Mouse (Mus musculus): Measurements from ENCODE around the gene Grip1. TPM values are rescaled to one million over a fixed set of nuclear protein-coding genes. Genes with fewer than 3 reads are reported as not detected.
"Not testable (repeated sequence)": the region's sequence is repeated elsewhere in the genome, so short reads cannot be mapped to it uniquely, and the experiment has no call there.

Grip1 gene
- polyA plus RNA-seq, 1 experiment: 5.0 TPM

DNA sequence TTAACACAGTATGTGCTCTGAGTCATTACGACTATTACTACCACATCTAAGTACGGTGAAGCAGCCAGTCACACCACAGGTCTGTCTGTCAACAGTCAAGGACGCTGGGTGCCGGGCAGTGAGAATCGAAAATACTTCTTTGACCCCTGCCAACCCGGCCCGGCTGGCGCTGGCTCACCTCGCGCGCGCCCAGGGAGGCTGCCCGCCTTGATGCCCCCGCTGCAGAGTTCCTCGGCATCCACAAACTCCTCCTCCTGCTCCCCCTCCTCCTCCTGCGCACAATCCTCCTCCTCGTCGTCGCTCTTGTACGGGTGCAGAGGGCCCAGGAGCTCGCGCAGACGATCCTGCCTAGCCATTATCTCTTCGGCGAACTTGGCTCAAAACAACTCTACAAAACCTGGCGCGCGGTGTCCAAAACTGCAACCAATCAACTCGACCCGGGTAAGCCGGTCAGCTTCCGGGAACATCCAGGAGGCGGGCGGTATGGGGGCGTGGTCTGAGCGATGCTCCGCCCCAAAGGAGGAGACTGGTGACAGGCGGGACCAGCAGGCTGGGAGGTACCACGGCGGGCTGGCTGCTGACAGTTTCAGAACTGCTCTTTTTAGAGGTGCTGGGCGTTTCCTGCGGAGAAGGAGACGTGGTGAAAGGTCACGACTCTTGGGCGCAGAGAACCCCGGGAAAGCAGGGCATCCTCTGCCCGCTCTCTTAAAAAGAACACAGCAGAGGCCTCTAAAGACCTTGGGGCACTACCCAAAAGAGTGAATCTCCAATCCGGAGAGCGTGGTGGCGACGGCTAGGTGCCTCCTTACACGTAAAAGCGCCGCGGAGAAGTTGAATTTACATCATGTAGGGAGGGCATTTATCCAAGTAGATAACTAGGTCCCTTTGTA, 659.1 kb downstream of the Grip1 start, which contains the start of gene Helb:
Gene Helb (minus strand): TSS at position 481 of the 890 bp plus-strand sequence.
- under 1% methylated on average over 55 of the region's 55 CpGs for WGBS
- Histone ChIP-seq H3K4me3 (replicated peaks; ENCODE audit: insufficient read depth, low read depth, low read length) (peak within 1 kb of the TSS; percentile 97), H3K27me3 (ENCODE audit: control insufficient read depth, insufficient read depth, low read length) (no peaks in the 10 kb centered on the region), H3K27ac (ENCODE audit: insufficient read depth, low read length) (0 out of 2 replicates have a peak within 1 kb of the TSS, but pooled peaks have one; percentile 8), H3K4me1 (ENCODE audit: control insufficient read depth, insufficient read depth, low read length) (no peaks in the 10 kb centered on the region)
- TF ChIP-seq CTCF (IDR thresholded peaks at IDR 0.05; ENCODE audit: borderline replicate concordance, insufficient read depth, low read depth, low read length) (no peak), POLR2A (IDR thresholded peaks at IDR 0.05; ENCODE audit: borderline replicate concordance, insufficient read depth, low read length) (no peak)
- DNase-seq: peak; percentile 93 to 96

DNA sequence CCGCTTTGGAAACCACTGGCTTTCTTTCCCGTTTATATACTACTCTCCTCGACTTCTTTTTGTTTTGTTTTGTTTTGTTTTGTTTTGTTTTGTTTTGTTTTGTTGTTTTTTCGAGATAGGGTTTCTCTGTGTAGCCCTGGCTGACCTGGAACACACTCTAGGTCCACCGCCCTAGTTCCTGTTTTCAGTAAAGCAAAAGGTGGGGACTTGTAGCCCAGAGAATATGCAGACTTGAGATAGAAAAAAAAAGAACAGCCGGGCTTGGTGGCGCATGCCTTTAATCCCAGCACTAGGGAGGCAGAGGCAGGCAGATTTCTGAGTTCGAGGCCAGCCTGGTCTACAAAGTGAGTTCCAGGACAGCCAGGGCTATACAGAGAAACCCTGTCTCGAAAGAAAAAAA, 659.9 kb downstream of the Grip1 start:
- not testable (repeated sequence) for H3K27ac ChIP-seq (ENCODE audit: insufficient read depth, low read length); H3K4me1 ChIP-seq (ENCODE audit: control insufficient read depth, insufficient read depth, low read length)
- WGBS: 65% methylated on average over 9 of the region's 9 CpGs

DNA sequence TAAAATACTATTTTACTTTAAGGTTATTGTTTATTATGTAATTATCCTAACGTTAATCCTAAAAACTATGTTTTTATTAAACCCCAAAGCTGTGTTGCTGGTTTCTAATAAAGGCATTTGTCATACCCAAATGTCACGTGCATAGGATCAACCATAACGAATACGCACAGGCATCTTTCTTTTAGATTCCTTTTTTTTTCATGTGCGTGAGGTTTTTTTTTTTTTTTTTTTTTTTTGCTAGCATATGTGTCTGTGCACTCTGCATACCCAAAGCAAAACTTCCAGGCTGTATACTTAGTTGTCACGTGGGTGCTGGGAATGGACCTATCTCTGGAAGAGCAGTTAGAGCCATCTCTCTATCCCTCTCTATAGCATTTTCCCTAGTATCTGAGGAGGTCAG, 660.4 kb downstream of the Grip1 start:
- no peak for DNase-seq

More for the DNA sequence above, 659.9 kb downstream of the Grip1 start:
- H3K27me3 ChIP-seq (ENCODE audit: control insufficient read depth, insufficient read depth, low read length); DNase-seq; H3K4me3 ChIP-seq (replicated peaks; ENCODE audit: insufficient read depth, low read depth, low read length): not testable (repeated sequence)

DNA sequence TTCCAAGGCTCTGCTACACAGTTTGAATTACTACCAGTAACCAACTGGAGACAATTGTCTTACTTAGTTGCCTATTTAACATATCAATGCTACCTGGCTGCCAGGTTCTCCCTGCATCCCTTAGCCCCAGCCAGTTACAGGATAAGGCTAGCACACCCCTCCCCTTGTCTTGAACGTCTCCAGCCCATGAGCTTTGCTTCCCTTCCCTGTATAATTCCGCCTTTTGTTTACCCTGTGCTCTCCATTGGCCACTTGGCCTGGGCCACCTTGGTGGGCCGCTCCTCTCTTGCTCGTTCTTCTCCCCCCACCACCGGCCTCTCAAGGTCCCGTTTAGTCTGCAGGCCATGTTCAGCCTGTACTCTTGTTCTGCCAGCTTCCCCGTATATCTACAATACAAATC, 660.9 kb downstream of the Grip1 start:
- H3K4me1 ChIP-seq (ENCODE audit: control insufficient read depth, insufficient read depth, low read length): no peaks in the 10 kb centered on the region
- H3K4me3 ChIP-seq (replicated peaks; ENCODE audit: insufficient read depth, low read depth, low read length): no peak overlapping the region
- TF ChIP-seq CTCF (IDR thresholded peaks at IDR 0.05; ENCODE audit: borderline replicate concordance, insufficient read depth, low read depth, low read length) (no peak), POLR2A (IDR thresholded peaks at IDR 0.05; ENCODE audit: borderline replicate concordance, insufficient read depth, low read length) (no peak)
- H3K27me3 ChIP-seq (ENCODE audit: control insufficient read depth, insufficient read depth, low read length): no peaks in the 10 kb centered on the region
- WGBS: 67% methylated on average over 7 of the region's 7 CpGs
- DNase-seq: no peak
- no peak overlapping the region for H3K27ac ChIP-seq (ENCODE audit: insufficient read depth, low read length)

More for the DNA sequence above, 660.4 kb downstream of the Grip1 start:
- Histone ChIP-seq H3K4me1 (ENCODE audit: control insufficient read depth, insufficient read depth, low read length) (no peaks in the 10 kb centered on the region), H3K4me3 (replicated peaks; ENCODE audit: insufficient read depth, low read depth, low read length) (no peak overlapping the region), H3K27ac (ENCODE audit: insufficient read depth, low read length) (no peak overlapping the region), H3K27me3 (ENCODE audit: control insufficient read depth, insufficient read depth, low read length) (no peaks in the 10 kb centered on the region)
- 81% methylated on average over 6 of the region's 6 CpGs for WGBS
- no peak for TF ChIP-seq CTCF (IDR thresholded peaks at IDR 0.05; ENCODE audit: borderline replicate concordance, insufficient read depth, low read depth, low read length)
- TF ChIP-seq POLR2A (IDR thresholded peaks at IDR 0.05; ENCODE audit: borderline replicate concordance, insufficient read depth, low read length): no peak

DNA sequence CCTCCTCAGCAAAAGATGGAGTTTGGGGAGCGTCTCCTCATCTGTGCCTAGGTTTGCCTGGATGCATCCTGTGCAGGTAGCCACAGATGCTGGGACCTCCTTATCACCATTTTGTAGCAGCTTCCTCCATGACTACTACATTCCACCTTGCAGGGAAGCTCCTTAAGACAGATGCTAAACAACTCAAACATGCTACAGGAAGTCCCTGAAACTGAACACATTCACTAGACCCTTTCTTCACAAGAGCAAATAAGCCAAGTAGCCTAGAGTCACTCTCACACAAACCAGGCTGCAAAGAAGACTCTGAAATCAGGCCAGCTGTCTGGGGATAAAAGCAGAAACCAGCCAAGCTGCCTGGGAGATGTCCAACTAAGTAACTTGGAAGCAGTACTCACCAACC, 661.6 kb downstream of the Grip1 start:
- WGBS: 97% methylated on average over 1 of the region's 1 CpGs
- Histone ChIP-seq H3K27ac (ENCODE audit: insufficient read depth, low read length) (no peak overlapping the region), H3K4me3 (replicated peaks; ENCODE audit: insufficient read depth, low read depth, low read length) (no peak overlapping the region), H3K27me3 (ENCODE audit: control insufficient read depth, insufficient read depth, low read length) (no peaks in the 10 kb centered on the region), H3K4me1 (ENCODE audit: control insufficient read depth, insufficient read depth, low read length) (no peaks in the 10 kb centered on the region)
- DNase-seq: no peak
- no peak for TF ChIP-seq CTCF (IDR thresholded peaks at IDR 0.05; ENCODE audit: borderline replicate concordance, insufficient read depth, low read depth, low read length)
- no peak for TF ChIP-seq POLR2A (IDR thresholded peaks at IDR 0.05; ENCODE audit: borderline replicate concordance, insufficient read depth, low read length)

DNA sequence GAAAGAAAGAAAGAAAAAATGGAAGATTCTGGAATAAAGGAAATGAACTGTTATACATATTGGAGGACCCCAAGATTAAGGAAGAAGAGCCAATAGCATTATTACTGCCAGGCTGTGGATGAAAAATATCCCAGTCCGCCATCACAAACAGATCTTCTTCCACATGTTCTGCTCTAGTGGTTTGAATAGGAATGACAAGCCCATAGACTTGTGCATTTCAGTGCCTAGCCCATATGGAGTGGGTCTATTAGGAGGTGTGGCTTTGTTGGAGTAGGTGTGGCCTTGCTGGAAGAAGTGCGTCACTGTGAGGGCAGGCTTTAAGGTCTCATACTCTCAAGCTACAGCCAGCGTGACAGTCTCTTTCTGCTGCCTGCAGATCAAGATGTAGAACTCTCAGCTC, 670.1 kb downstream of the Grip1 start:
- 89% methylated on average over 3 of the region's 3 CpGs for WGBS
- DNase-seq: no peak
- Histone ChIP-seq H3K27me3 (ENCODE audit: control insufficient read depth, insufficient read depth, low read length) (no peaks in the 10 kb centered on the region), H3K27ac (ENCODE audit: insufficient read depth, low read length) (no peak overlapping the region), H3K4me3 (replicated peaks; ENCODE audit: insufficient read depth, low read depth, low read length) (no peak overlapping the region), H3K4me1 (ENCODE audit: control insufficient read depth, insufficient read depth, low read length) (no peaks in the 10 kb centered on the region)
- no peak for TF ChIP-seq CTCF (IDR thresholded peaks at IDR 0.05; ENCODE audit: borderline replicate concordance, insufficient read depth, low read depth, low read length)
- no peak for TF ChIP-seq POLR2A (IDR thresholded peaks at IDR 0.05; ENCODE audit: borderline replicate concordance, insufficient read depth, low read length)

DNA sequence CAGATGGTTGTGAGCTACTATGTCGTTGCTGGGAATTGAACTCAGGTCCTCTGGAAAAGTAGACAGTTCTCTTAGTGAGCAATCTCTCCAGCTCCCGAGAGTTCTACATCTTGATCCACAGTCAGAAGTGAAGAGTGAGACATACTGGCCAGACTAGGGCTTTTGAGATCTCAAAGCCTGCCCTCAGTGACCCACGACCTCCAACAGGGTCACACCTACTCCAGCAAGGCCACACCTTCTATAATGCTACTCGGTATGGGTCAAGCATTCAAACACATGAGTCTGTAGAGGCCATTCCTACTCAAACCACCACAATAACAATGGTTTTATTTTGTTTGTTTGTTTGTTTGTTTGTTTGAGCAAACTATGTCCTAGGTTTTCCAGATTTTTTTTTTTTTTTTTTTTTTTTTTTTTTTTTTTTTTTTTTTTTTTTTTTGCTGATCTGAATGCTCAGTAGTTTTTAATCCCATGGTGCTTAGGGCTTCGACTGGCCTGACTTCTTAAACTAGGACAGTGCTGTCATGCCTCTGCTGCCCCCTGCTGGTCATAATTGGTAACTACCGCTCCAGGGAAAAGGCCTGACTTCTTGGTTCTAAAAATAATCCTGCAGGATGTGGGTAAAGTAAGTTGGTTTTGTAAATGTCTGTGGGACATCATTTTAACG, 671.3 kb downstream of the Grip1 start:
- Histone ChIP-seq H3K4me3 (replicated peaks; ENCODE audit: insufficient read depth, low read depth, low read length) (no peak overlapping the region), H3K27ac (ENCODE audit: insufficient read depth, low read length) (no peak overlapping the region), H3K4me1 (ENCODE audit: control insufficient read depth, insufficient read depth, low read length) (no peaks in the 10 kb centered on the region), H3K27me3 (ENCODE audit: control insufficient read depth, insufficient read depth, low read length) (no peaks in the 10 kb centered on the region)
- DNase-seq: peak; percentile 67 to 77
- WGBS: 53% methylated on average over 7 of the region's 7 CpGs
- no peak for TF ChIP-seq POLR2A (IDR thresholded peaks at IDR 0.05; ENCODE audit: borderline replicate concordance, insufficient read depth, low read length)
- TF ChIP-seq CTCF (IDR thresholded peaks at IDR 0.05; ENCODE audit: borderline replicate concordance, insufficient read depth, low read depth, low read length): peak; percentile 83

DNA sequence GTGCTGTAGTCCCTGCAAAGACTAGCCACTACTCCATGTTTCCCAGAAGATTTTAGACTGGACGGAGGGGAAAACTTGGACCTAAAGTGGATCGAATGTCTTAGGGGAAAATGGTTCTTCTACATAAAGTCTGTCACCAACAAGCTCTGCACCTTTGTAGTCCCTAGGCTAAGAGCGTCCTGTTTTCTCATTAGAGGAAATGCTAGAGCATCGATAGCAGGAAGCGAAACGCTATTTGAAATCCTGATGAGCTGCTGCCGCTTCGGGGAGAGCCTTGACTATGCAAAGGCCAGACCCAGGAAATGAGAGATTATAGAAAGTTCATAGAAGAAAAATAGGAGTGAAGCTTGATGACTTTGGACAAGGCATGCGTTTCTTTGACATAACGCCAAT, 671.8 kb downstream of the Grip1 start:
- no peak overlapping the region for H3K27ac ChIP-seq (ENCODE audit: insufficient read depth, low read length)
- no peak for DNase-seq
- no peaks in the 10 kb centered on the region for H3K27me3 ChIP-seq (ENCODE audit: control insufficient read depth, insufficient read depth, low read length)
- no peaks in the 10 kb centered on the region for H3K4me1 ChIP-seq (ENCODE audit: control insufficient read depth, insufficient read depth, low read length)
- WGBS: 81% methylated on average over 10 of the region's 10 CpGs
- no peak overlapping the region for H3K4me3 ChIP-seq (replicated peaks; ENCODE audit: insufficient read depth, low read depth, low read length)
- TF ChIP-seq POLR2A (IDR thresholded peaks at IDR 0.05; ENCODE audit: borderline replicate concordance, insufficient read depth, low read length) (no peak), CTCF (IDR thresholded peaks at IDR 0.05; ENCODE audit: borderline replicate concordance, insufficient read depth, low read depth, low read length) (no peak)
